Mouse (Mus musculus): ENCODE data around the gene B4galt1. TPM values are rescaled to one million over a fixed set of nuclear protein-coding genes. Genes with fewer than 3 reads are reported as not detected.

B4galt1 gene
- polyA plus RNA-seq, 1 experiment from 2014 or later = 32.9 TPM

DNA sequence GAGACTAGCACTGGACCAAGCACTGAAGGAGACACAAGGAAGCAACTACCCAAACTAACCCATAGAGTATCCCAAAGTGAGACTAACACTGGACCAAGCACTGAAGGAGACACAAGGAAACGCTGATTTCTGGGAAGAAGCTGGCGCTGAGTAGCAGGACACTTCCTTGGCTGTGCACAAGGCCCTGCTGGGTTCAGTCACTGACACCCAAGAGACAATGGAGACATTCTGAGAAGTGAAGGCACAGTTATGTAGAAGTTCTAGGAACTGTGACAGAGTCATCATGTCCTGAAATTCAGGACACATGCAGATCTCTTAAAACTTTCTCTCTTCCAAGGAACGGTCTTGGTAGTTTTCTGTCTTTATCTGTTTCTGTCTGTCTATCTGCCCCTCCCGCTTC is 16.4 kb upstream of the B4galt1 start:
- H3K4me1 ChIP-seq (replicated peaks) = peaks cover 27% of the 10 kb centered on the region
- H3K9ac ChIP-seq (replicated peaks) = no peak overlapping the region
- ATAC-seq (ENCODE audit: insufficient number of reproducible peaks, insufficient read depth, low FRiP score, low TSS enrichment, low read depth) = no peak
- H3K4me2 ChIP-seq = no peak overlapping the region
- H3K27me3 ChIP-seq = no peaks in the 10 kb centered on the region
- no peaks in the 10 kb centered on the region for H3K9me3 ChIP-seq
- no peak overlapping the region for H3K4me3 ChIP-seq (replicated peaks)
- H3K27ac ChIP-seq = no peak overlapping the region
- WGBS = 91% methylated on average over 4 of the region's 4 CpGs
- no peaks in the 10 kb centered on the region for H3K36me3 ChIP-seq

DNA sequence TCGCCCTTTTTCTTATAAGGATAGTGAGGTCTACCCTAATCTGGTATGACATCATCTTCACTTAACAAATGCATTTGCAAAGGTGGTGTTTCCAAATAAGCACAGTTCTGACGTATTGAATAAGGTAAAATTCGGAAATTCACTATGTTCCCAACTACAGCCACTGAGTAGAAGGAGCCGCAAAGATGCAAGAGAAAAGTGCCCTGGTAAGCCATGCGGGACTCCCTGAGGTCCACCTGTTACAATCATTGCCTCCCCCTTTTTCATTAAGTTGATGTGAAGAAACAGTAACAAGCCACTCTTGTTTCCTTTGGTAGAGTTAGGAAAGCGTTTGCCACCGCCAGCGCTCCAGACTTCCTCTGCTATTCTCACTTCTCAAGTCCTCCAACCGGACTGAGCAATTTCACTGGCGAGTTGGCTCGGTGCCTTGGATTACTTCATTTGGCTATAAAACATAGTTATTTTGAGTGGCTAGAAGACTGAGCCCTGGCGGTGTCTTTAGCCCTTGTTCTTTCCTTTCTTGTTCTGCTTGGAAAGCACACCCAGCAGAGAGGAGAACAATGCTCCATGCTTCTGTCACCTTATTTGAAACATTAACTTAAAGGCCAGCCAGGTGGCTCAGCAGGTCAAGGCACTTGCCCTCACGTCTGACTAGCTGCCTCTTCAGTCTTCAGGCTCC is 14.9 kb upstream of the B4galt1 start:
- Histone ChIP-seq H3K4me1 (replicated peaks) (peaks cover 15% of the 10 kb centered on the region), H3K36me3 (no peaks in the 10 kb centered on the region), H3K9ac (replicated peaks) (no peak overlapping the region), H3K27me3 (no peaks in the 10 kb centered on the region), H3K27ac (peak overlapping the region; percentile 77), H3K4me3 (replicated peaks) (no peak overlapping the region), H3K9me3 (no peaks in the 10 kb centered on the region), H3K4me2 (no peak overlapping the region)
- WGBS = 44% methylated on average over 13 of the region's 13 CpGs
- peak; percentile 79 for ATAC-seq (ENCODE audit: insufficient number of reproducible peaks, insufficient read depth, low FRiP score, low TSS enrichment, low read depth)

DNA sequence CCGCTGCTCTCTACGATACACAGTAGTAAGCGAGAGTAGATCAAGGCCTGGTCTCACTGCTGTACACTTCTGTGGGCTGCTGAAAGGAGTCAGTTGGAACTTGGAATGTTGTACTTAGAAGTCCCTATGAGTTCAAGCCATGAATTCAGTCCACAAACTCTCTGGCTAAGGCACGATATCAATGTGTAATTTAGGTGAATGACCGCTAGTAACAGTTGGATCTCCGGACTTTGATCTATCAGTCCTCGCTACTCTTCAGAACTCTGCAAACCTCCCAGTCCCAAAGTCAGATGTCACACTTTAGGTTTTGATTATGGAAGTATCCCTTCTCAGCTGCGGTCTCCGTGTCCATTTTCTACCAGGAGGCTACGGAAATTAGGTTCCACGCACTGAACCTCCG is 10.6 kb upstream of the B4galt1 start:
- H3K4me3 ChIP-seq (replicated peaks) = no peak overlapping the region
- no peaks in the 10 kb centered on the region for H3K9me3 ChIP-seq
- no peak overlapping the region for H3K4me2 ChIP-seq
- H3K36me3 ChIP-seq = no peaks in the 10 kb centered on the region
- no peak overlapping the region for H3K27ac ChIP-seq
- H3K9ac ChIP-seq (replicated peaks) = no peak overlapping the region
- peaks cover 9% of the 10 kb centered on the region for H3K4me1 ChIP-seq (replicated peaks)
- 94% methylated on average over 12 of the region's 12 CpGs for WGBS
- no peak for ATAC-seq (ENCODE audit: insufficient number of reproducible peaks, insufficient read depth, low FRiP score, low TSS enrichment, low read depth)
- no peaks in the 10 kb centered on the region for H3K27me3 ChIP-seq

DNA sequence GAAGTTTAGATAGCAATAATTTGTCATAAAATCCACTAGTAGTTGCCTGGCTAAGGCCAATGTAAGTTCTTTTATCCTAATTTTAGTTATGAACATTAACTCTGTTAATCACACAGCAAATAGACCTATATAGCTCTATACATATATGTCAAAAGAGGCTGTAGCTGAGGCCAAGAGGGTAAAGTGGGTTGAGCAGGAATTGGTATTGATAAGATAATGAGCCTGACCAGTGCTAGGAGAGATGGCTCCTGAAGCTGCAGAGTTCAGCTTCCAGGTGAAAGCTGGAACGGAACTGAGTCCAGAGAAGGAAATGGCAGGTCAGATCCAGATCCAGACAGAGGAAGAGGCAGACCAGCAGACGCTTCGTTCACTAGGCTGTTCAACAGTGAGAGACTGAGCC is 9.5 kb upstream of the B4galt1 start:
- no peak overlapping the region for H3K9ac ChIP-seq (replicated peaks)
- peaks cover 5% of the 10 kb centered on the region for H3K4me1 ChIP-seq (replicated peaks)
- no peak overlapping the region for H3K27ac ChIP-seq
- no peak overlapping the region for H3K4me3 ChIP-seq (replicated peaks)
- ATAC-seq (ENCODE audit: insufficient number of reproducible peaks, insufficient read depth, low FRiP score, low TSS enrichment, low read depth) = no peak
- H3K27me3 ChIP-seq = no peaks in the 10 kb centered on the region
- 79% methylated on average over 3 of the region's 3 CpGs for WGBS
- H3K4me2 ChIP-seq = no peak overlapping the region
- no peaks in the 10 kb centered on the region for H3K9me3 ChIP-seq
- H3K36me3 ChIP-seq = no peaks in the 10 kb centered on the region

DNA sequence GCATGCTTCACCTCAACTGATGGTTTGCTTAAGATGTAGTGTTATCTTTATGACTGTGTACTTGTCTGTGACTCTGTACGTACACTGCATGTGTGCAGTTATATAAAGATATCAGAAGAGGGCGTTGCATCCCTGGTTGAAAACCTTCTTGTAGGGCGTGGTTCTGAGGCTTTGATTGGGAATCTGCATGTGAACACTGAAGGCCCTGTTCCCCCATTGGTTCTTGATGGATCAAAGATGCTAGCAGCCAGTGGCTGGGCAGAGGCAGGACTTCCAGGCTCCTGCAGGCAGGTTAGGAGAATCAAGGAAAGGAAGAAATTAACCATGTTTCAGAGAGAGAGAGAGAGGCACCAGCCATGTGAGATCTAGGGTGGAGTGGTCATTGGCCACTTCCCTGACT is 7.3 kb upstream of the B4galt1 start:
- H3K27ac ChIP-seq = no peak overlapping the region
- H3K27me3 ChIP-seq = no peaks in the 10 kb centered on the region
- no peak overlapping the region for H3K4me3 ChIP-seq (replicated peaks)
- ATAC-seq (ENCODE audit: insufficient number of reproducible peaks, insufficient read depth, low FRiP score, low TSS enrichment, low read depth) = no peak
- H3K36me3 ChIP-seq = no peaks in the 10 kb centered on the region
- H3K9me3 ChIP-seq = no peaks in the 10 kb centered on the region
- no peak overlapping the region for H3K4me2 ChIP-seq
- no peaks in the 10 kb centered on the region for H3K4me1 ChIP-seq (replicated peaks)
- 86% methylated on average over 3 of the region's 3 CpGs for WGBS
- H3K9ac ChIP-seq (replicated peaks) = no peak overlapping the region

DNA sequence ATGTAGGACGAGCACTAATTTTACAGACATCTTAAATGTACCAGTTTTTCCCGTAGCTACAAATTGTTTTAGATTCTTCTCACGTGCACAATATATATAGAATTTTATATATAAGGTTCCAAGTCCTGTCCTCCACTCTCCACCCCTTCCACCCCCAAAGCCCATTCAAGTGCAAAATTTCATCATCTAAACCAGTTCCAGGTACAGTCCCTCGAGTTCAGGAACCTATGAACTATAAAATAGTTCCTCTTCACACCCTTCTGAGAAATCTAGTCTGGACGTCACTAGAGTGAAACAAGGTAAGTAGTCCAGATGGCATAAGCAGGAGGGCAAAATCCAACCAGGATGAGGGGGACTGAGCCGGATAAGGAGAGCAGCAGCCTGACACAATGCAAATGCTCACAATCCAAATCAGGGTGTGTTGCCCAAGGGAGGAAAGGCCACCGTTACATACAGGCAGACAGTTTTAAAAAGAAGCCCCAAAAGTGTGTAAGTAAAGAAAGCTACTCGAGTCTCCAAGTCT is 4.1 kb upstream of the B4galt1 start:
- ATAC-seq (ENCODE audit: insufficient number of reproducible peaks, insufficient read depth, low FRiP score, low TSS enrichment, low read depth) = no peak
- Histone ChIP-seq H3K9me3 (no peaks in the 10 kb centered on the region), H3K27ac (no peak overlapping the region), H3K4me2 (no peak overlapping the region), H3K9ac (replicated peaks) (no peak overlapping the region), H3K4me3 (replicated peaks) (no peak overlapping the region), H3K36me3 (no peaks in the 10 kb centered on the region), H3K4me1 (replicated peaks) (peaks cover 6% of the 10 kb centered on the region), H3K27me3 (no peaks in the 10 kb centered on the region)
- 80% methylated on average over 8 of the region's 8 CpGs for WGBS

DNA sequence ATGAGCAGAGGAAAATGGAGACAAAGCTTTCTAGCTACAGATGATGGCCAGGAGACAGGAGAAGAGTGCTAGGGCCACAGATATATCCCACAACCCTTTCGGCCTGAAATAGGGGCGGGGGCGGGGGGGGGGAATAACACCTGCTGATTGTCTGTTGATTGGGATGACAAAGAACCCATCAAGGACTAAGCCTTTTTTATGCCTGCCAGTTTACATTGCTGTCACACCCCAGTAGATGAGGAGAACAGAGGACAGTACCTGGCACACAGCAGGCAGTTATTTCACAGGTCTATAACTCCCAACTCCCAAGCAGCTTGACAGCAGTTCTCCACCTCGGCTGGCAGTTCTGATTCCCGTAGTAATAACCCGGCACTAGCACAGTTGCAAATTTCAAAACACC is 2.8 kb upstream of the B4galt1 start:
- no peaks in the 10 kb centered on the region for H3K9me3 ChIP-seq
- H3K9ac ChIP-seq (replicated peaks) = no peak overlapping the region
- H3K4me1 ChIP-seq (replicated peaks) = peaks cover 16% of the 10 kb centered on the region
- no peaks in the 10 kb centered on the region for H3K27me3 ChIP-seq
- ATAC-seq (ENCODE audit: insufficient number of reproducible peaks, insufficient read depth, low FRiP score, low TSS enrichment, low read depth) = no peak
- no peak overlapping the region for H3K27ac ChIP-seq
- H3K36me3 ChIP-seq = no peaks in the 10 kb centered on the region
- no peak overlapping the region for H3K4me2 ChIP-seq
- 48% methylated on average over 6 of the region's 6 CpGs for WGBS
- H3K4me3 ChIP-seq (replicated peaks) = no peak overlapping the region

DNA sequence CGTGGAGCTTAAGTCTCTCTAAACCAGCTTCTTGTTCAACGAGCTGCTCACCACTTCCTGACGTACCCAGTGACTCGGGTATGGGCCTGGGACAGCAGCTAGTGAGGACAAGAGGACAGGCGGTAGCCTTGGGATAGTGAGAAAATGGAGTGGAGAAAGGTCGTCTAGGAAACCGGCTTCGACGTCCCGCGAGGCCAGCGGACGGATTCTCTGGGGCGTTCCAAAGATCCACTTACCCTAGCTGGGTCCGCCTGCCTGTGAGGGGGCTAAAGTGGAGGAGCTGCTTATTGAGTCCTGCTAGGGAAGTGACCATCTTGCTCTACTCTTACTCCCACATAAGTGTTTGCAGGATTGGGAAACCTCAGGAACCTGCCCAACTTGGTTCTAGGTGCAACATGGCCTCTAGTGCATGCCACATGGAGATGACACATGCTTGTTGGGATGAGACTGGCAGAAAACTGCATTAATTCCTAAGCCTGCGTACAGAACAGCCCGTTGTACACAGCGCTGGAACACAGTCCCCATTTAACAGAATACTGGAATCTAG is 655 bp upstream of the B4galt1 start:
- Histone ChIP-seq H3K4me2 (peak overlapping the region; percentile 88), H3K27ac (peak overlapping the region; percentile 93), H3K4me1 (replicated peaks) (peaks cover 31% of the 10 kb centered on the region), H3K36me3 (no peaks in the 10 kb centered on the region), H3K9me3 (no peaks in the 10 kb centered on the region), H3K27me3 (no peaks in the 10 kb centered on the region), H3K9ac (replicated peaks) (peak overlapping the region; percentile 50), H3K4me3 (replicated peaks) (peak overlapping the region; percentile 75)
- peak; percentile 4; the same call in 1 of the 2 replicates for ATAC-seq (ENCODE audit: insufficient number of reproducible peaks, insufficient read depth, low FRiP score, low TSS enrichment, low read depth)
- WGBS = 14% methylated on average over 18 of the region's 18 CpGs

DNA sequence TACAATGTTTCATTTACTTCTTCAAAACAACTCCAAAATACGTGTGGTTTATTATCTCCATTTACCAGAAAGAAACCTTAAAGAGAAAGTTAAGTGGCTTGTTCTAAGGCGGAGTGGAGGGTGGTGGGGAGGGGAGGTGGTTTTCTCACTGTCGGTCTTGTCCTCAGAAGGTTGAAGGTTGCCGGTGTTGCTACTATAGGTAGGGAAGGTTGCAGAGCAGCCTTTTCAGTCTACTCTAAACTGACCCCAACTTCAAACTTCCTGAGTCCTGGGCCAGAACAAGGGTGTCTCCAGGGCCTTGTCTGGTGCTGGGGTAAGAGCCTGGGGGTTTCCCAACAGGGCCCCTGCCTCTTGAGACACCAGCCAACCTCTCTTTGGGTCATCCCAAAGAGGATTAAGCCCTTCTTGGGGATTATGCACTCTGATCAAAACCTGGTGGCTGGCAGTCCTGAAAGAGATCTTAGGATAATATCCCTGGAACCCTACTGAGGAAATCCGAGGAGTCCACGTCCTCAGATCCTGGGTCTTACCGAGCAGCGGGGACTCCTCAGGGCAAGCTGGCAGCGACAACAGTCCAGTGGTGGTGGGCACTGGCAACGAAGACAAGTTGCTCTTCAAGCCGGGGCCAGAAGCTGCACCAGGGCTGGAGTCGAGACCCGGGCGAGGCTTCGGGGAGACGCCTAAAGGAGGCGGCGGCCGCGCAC is 792 bp downstream of the B4galt1 start:
- peaks cover 31% of the 10 kb centered on the region for H3K4me1 ChIP-seq (replicated peaks)
- peak overlapping the region; percentile 87 for H3K9ac ChIP-seq (replicated peaks)
- no peak for ATAC-seq (ENCODE audit: insufficient number of reproducible peaks, insufficient read depth, low FRiP score, low TSS enrichment, low read depth)
- no peaks in the 10 kb centered on the region for H3K36me3 ChIP-seq
- H3K4me3 ChIP-seq (replicated peaks) = peak overlapping the region; percentile 75
- WGBS = under 1% methylated on average over 18 of the region's 20 CpGs
- H3K27me3 ChIP-seq = no peaks in the 10 kb centered on the region
- no peaks in the 10 kb centered on the region for H3K9me3 ChIP-seq
- H3K4me2 ChIP-seq = peak overlapping the region; percentile 88
- peak overlapping the region; percentile 93 for H3K27ac ChIP-seq

DNA sequence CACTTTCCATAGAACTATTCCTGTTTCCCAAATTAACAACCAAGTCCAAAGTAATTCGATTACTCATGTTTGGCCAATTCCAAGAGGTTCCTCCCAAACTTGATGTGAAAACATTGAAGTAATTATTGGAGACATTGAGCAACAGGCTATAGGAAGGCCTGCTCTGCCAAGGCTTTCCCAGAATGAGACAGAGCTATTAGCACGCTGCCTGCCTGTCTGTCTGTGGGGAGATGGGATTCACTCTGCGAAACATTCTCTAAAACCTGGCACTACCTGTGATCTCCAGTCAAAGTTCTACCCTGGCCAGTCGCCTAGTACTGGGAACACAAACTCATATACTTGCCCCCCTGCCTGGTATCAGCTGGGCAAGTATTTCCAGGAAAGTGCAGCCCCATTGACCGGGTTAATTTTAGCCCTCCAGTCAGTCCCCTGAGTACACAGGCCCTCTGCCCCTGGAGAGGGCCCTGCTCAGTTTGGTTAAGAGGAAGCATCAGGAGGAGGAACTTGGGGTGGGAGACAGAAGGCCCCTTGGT is 1.5 kb downstream of the B4galt1 start:
- no peaks in the 10 kb centered on the region for H3K9me3 ChIP-seq
- H3K4me3 ChIP-seq (replicated peaks) = peak overlapping the region; percentile 75
- H3K9ac ChIP-seq (replicated peaks) = peak overlapping the region; percentile 87
- H3K36me3 ChIP-seq = no peaks in the 10 kb centered on the region
- peak overlapping the region; percentile 5; the same call in 1 of the 2 replicates for H3K27ac ChIP-seq
- no peaks in the 10 kb centered on the region for H3K27me3 ChIP-seq
- H3K4me1 ChIP-seq (replicated peaks) = peaks cover 35% of the 10 kb centered on the region
- WGBS = 41% methylated on average over 5 of the region's 5 CpGs
- H3K4me2 ChIP-seq = peak overlapping the region; percentile 88
- ATAC-seq (ENCODE audit: insufficient number of reproducible peaks, insufficient read depth, low FRiP score, low TSS enrichment, low read depth) = no peak

DNA sequence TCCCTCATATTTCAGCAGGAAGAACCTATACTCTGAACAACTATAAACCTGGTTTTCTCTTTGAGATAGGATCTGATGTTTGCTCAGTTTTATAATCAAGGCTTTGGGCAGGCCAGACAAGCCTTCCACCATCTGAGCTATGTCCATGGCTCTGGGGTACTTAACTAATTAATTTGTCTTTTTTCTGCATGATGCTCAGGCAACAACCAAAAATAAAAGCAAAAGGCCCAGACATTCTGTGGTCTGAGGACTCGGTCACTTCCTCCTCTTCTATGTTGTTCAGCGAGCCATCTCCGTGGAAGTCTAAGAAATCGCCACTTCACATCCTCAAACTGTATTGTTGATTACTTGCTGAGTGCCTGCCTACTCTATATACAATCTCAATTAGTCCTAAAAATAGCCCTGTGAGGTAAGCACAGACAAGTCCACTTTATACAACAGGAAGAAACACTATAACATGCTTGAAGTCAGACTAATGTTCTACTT is 2.0 kb downstream of the B4galt1 start:
- H3K27me3 ChIP-seq = no peaks in the 10 kb centered on the region
- H3K9ac ChIP-seq (replicated peaks) = 0 out of 2 replicates have a peak overlapping the region, but pooled peaks have one; percentile 87
- peak overlapping the region; percentile 75 for H3K4me3 ChIP-seq (replicated peaks)
- H3K36me3 ChIP-seq = no peaks in the 10 kb centered on the region
- no peaks in the 10 kb centered on the region for H3K9me3 ChIP-seq
- H3K4me2 ChIP-seq = peak overlapping the region; percentile 88
- ATAC-seq (ENCODE audit: insufficient number of reproducible peaks, insufficient read depth, low FRiP score, low TSS enrichment, low read depth) = no peak
- H3K4me1 ChIP-seq (replicated peaks) = peaks cover 40% of the 10 kb centered on the region
- H3K27ac ChIP-seq = 0 out of 2 replicates have a peak overlapping the region, but pooled peaks have one; percentile 5
- 75% methylated on average over 4 of the region's 4 CpGs for WGBS
